Mouse (Mus musculus): ENCODE results near the gene Cfi.

Gene Cfi

DNA sequence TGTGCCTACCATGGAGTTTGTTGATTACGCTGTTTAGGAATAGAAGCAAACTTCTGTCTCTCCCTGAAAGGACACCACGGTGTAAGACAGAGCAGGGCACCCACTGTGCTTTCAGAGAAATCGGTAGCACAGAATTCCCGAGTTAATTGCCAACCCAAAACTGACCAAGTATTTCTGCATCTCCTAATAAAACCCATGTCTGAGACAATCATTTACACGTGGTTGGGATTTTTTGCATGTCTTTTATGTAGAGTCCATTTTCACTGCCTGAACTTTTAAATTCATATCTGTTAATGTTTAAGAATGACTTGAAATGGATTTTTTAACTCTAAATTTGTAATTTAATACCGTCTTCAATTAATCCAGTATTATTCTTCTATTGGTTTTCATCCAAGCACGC is 87.9 kb downstream of the Cfi start:
- no peak for DNase-seq (ENCODE audit: inconsistent age in 2 of 2, low spot score in 1 of 2)
